18 mouse cellular contexts compared by ENCODE assay signal in the genomic region with DNA sequence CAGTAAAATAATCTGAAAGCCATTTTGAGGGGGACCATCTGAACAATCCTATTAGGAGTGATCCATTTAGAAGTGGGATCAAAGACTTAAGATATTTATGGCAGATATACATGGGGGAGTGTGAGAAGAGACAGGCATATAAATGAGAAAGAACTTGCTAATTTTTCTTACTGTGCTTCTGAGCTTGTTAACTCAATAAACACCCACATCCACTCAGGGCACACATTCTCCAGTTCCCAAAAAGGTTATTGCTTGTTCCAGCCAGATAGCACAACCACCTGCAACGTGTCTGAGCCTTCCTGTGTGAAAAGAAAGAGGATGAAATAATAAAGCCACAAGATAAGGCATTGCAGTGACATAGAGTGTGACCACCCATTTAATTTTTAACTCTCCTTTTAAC. TPM values are rescaled to one million over a fixed set of nuclear protein-coding genes. Genes with fewer than 3 reads are reported as not detected.
"Had no signal": no experiment of that assay in that cellular context is flagged by ENCODE, and none has a peak within 500 bp of the region (broad histone marks: within the 10 kb centered on the region; RNA-seq: fewer than 3 reads in every experiment).

No protein-coding gene starts in this region.

- H3K36me3 ChIP-seq: neural tube, embryonic 12.5 days; neural tube, embryonic 13.5 days; neural tube, embryonic 15.5 days; stomach, embryonic 15.5 days had no signal

- H3K4me2 ChIP-seq: neural tube, embryonic 12.5 days; neural tube, embryonic 13.5 days; neural tube, embryonic 15.5 days; stomach, embryonic 15.5 days had no signal

- H3K9ac ChIP-seq: neural tube, embryonic 12.5 days; neural tube, embryonic 13.5 days; neural tube, embryonic 15.5 days; stomach, embryonic 15.5 days had no signal

- H3K27ac ChIP-seq: neural tube, embryonic 12.5 days; neural tube, embryonic 13.5 days; neural tube, embryonic 15.5 days; stomach, embryonic 15.5 days; stomach, postnatal 0 days had no signal

- H3K4me1 ChIP-seq: neural tube, embryonic 12.5 days; neural tube, embryonic 13.5 days; neural tube, embryonic 15.5 days; stomach, embryonic 15.5 days had no signal

- DNase-seq: retina, postnatal 1 day; right cerebral cortex, adult 18-20 months; right cerebral cortex, postnatal 14 days; right cerebral cortex, postnatal 25 days; right cerebral cortex, postnatal 4 days; spleen, adult 18-20 months; thymus, adult 18-20 months; thymus, adult 2 months; thymus, postnatal 14 days; thymus, postnatal 25 days; thymus, postnatal 36 days; thymus, postnatal 4 days had no signal

- H3K9me3 ChIP-seq: neural tube, embryonic 12.5 days; neural tube, embryonic 13.5 days; neural tube, embryonic 15.5 days; stomach, embryonic 15.5 days had no signal

- H3K4me3 ChIP-seq: neural tube, embryonic 12.5 days; neural tube, embryonic 13.5 days; neural tube, embryonic 15.5 days; stomach, embryonic 15.5 days had no signal

- H3K27me3 ChIP-seq: neural tube, embryonic 12.5 days; neural tube, embryonic 13.5 days; neural tube, embryonic 15.5 days; stomach, embryonic 15.5 days had no signal

RNA-seq across cellular contexts. Expression of a gene that starts 22.9 kb away (rescaled TPM):
- polyA plus RNA-seq: testis, adult 2 months had no signal
